In genomic region chr17:46275506-46275905, GRCm38 (mm10) we compare ENCODE assay signal across 16 mouse cellular contexts. TPM values are rescaled to one million over a fixed set of nuclear protein-coding genes. Genes with fewer than 3 reads are reported as not detected.
"Had no signal": no experiment of that assay in that cellular context is flagged by ENCODE, and none has a peak within 500 bp of the region (broad histone marks: within the 10 kb centered on the region; RNA-seq: fewer than 3 reads in every experiment).

No protein-coding gene starts in this region.

- H3K4me1 ChIP-seq: midbrain, embryonic 10.5 days; midbrain, embryonic 13.5 days had no signal

- H3K9ac ChIP-seq: liver, embryonic 13.5 days; midbrain, embryonic 13.5 days had no signal

- DNase-seq: layer of hippocampus, postnatal 36 days; liver, embryonic 13.5 days; lung, adult 2 months; lung, postnatal 36 days; thymus, adult 18-20 months; thymus, postnatal 14 days; thymus, postnatal 4 days had no signal

- H3K4me2 ChIP-seq: liver, embryonic 13.5 days; midbrain, embryonic 13.5 days had no signal

- ATAC-seq: midbrain, embryonic 13.5 days; midbrain, embryonic 16.5 days had no signal

- H3K27ac ChIP-seq: kidney, postnatal 0 days; layer of hippocampus, adult 2 months; left cerebral cortex, adult 2 months; liver, embryonic 13.5 days; midbrain, embryonic 10.5 days; midbrain, embryonic 13.5 days had no signal

- H3K4me3 ChIP-seq: layer of hippocampus, adult 2 months; left cerebral cortex, adult 2 months; liver, embryonic 13.5 days; megakaryocyte, embryonic 14.5 days; midbrain, embryonic 10.5 days; midbrain, embryonic 13.5 days had no signal

- H3K27me3 ChIP-seq: liver, embryonic 13.5 days; megakaryocyte, embryonic 14.5 days; midbrain, embryonic 13.5 days had no signal

- H3K9me3 ChIP-seq: liver, embryonic 13.5 days; megakaryocyte, embryonic 14.5 days; midbrain, embryonic 10.5 days; midbrain, embryonic 13.5 days had no signal

RNA-seq across cellular contexts. Expression of gene Dlk2, which starts 21.7 kb away (rescaled TPM):
- total RNA-seq: liver, adult 2 months; monocyte, adult 5-6 weeks had no signal
- polyA plus RNA-seq: liver, adult 2 months had no signal

RNA-seq across cellular contexts. Expression of gene Lrrc73, which starts 22.2 kb away (rescaled TPM):
- total RNA-seq: liver, adult 2 months; monocyte, adult 5-6 weeks had no signal
